Mouse (Mus musculus) gastrocnemius, postnatal 4 days (tissue): ENCODE results near the gene Grik3. TPM values are rescaled to one million over a fixed set of nuclear protein-coding genes. Genes with fewer than 3 reads are reported as not detected.
"Not testable (repeated sequence)": the region's sequence is repeated elsewhere in the genome, so short reads cannot be mapped to it uniquely, and the experiment has no call there.

Experiments used
- DNase-seq, 2 experiments: peaks; one replicate each; pipeline ENCODE4 v3.0.0; 2021 to 2022; ENCODE audit warnings: low spot score in 2 of 2, mixed read lengths in 2 of 2
- total RNA-seq, 2 experiments: library from RNA; stranded (reverse); gene quantifications; 2 replicates each; pipeline ENCODE4 v1.2.3; 2021

The Grik3 gene
- total RNA-seq, 2 experiments from 2014 or later: 0.31 to 0.54 TPM

- no peak for DNase-seq
Observed at GRCm38 (mm10) chr4:125584676-125585075, 94.2 kb downstream of the Grik3 start.

- DNase-seq: no peak
Observed at GRCm38 (mm10) chr4:125587577-125587976, 97.1 kb downstream of the Grik3 start.

- peak in 1 of 2 experiments; percentile 24 for DNase-seq
Observed at GRCm38 (mm10) chr4:125590241-125590919, 99.9 kb downstream of the Grik3 start.

GRCm38 (mm10) chr4:125592663-125593062, 102.2 kb downstream of the Grik3 start:
- no peak for DNase-seq

- no peak for DNase-seq
Observed at GRCm38 (mm10) chr4:125595011-125595410, 104.5 kb downstream of the Grik3 start.

GRCm38 (mm10) chr4:125598677-125599076, 108.2 kb downstream of the Grik3 start:
- DNase-seq: no peak

GRCm38 (mm10) chr4:125599510-125600005, 109.1 kb downstream of the Grik3 start:
- DNase-seq: no peak

GRCm38 (mm10) chr4:125600642-125601041, 110.1 kb downstream of the Grik3 start:
- no peak for DNase-seq

- DNase-seq: no peak
Observed at GRCm38 (mm10) chr4:125601301-125601700, 110.8 kb downstream of the Grik3 start.

GRCm38 (mm10) chr4:125604494-125604893, 114.0 kb downstream of the Grik3 start:
- no peak for DNase-seq

- no peak for DNase-seq
Observed at GRCm38 (mm10) chr4:125606147-125606546, 115.6 kb downstream of the Grik3 start.

GRCm38 (mm10) chr4:125607397-125608042, 117.0 kb downstream of the Grik3 start:
- DNase-seq: no peak

- not testable (repeated sequence) for DNase-seq
Observed at GRCm38 (mm10) chr4:125608896-125609295, 118.4 kb downstream of the Grik3 start.

- no peak for DNase-seq
Observed at GRCm38 (mm10) chr4:125609320-125610306, 119.1 kb downstream of the Grik3 start.

GRCm38 (mm10) chr4:125617851-125618250, 127.4 kb downstream of the Grik3 start:
- no peak for DNase-seq

- no peak for DNase-seq
Observed at GRCm38 (mm10) chr4:125618524-125619320, 128.2 kb downstream of the Grik3 start.

GRCm38 (mm10) chr4:125624885-125625678, 134.6 kb downstream of the Grik3 start:
- no peak for DNase-seq

GRCm38 (mm10) chr4:125629544-125629943, 139.0 kb downstream of the Grik3 start:
- peak; percentile 54 to 77 for DNase-seq

GRCm38 (mm10) chr4:125635037-125635436, 144.5 kb downstream of the Grik3 start:
- no peak for DNase-seq
